8 mouse cellular contexts compared by ENCODE assay signal in genomic region chr8:11550281-11550948, GRCm38 (mm10). TPM values are rescaled to one million over a fixed set of nuclear protein-coding genes. Genes with fewer than 3 reads are reported as not detected.
DNase-seq lines count a peak whose midpoint lies in the region; ATAC-seq and TF ChIP-seq lines count a peak whose summit lies in the region.

TSS of gene Cars2 (minus strand) at chr8:11550783.

- no peak for TF ChIP-seq CTCF in kidney, postnatal 0 days (IDR thresholded peaks at IDR 0.05; ENCODE audit: low read depth)

- H3K4me3 ChIP-seq in erythroblast, embryonic 14.5 days (replicated peaks) = peak within 1 kb of the TSS; percentile 84
- peak within 1 kb of the TSS; percentile 62 for H3K4me3 ChIP-seq in heart, embryonic 12.5 days
- peak within 1 kb of the TSS; percentile 52 for H3K4me3 ChIP-seq in kidney, postnatal 0 days (replicated peaks; ENCODE audit: low read depth, low read length)
- H3K4me3 ChIP-seq in liver, embryonic 11.5 days (ENCODE audit: low read depth, low read length) = peak within 1 kb of the TSS; percentile 81
- H3K4me3 ChIP-seq in stomach, embryonic 14.5 days (ENCODE audit: low read depth, low read length) = peak within 1 kb of the TSS; percentile 69

- peak within 1 kb of the TSS; percentile 65 for H3K27ac ChIP-seq in heart, embryonic 12.5 days (ENCODE audit: poor library complexity, severe bottlenecking)
- peak within 1 kb of the TSS; percentile 80 for H3K27ac ChIP-seq in kidney, postnatal 0 days
- H3K27ac ChIP-seq in liver, embryonic 11.5 days (ENCODE audit: low read depth, low read length) = peak within 1 kb of the TSS; percentile 84
- H3K27ac ChIP-seq in stomach, embryonic 14.5 days (ENCODE audit: low read length) = peak within 1 kb of the TSS; percentile 89

- DNase-seq in B cell, adult 2 months = peak; percentile 94
- peak; percentile 96 for DNase-seq in brain, adult 2 months (ENCODE audit: low read depth, low spot score)
- DNase-seq in kidney, postnatal 0 days (ENCODE audit: low spot score) = peak; percentile 90
- peak; percentile 93 for DNase-seq in liver, embryonic 11.5 days (ENCODE audit: low spot score)
- DNase-seq in naive thymus-derived CD4-positive, alpha-beta T cell, adult 2 months (ENCODE audit: low read depth) = peak; percentile 94

- peak within 1 kb of the TSS; percentile 78 for H3K9ac ChIP-seq in heart, embryonic 12.5 days
- H3K9ac ChIP-seq in kidney, postnatal 0 days (ENCODE audit: low read depth, low read length) = peak within 1 kb of the TSS; percentile 62
- peak within 1 kb of the TSS; percentile 84 for H3K9ac ChIP-seq in liver, embryonic 11.5 days (ENCODE audit: low read depth, low read length)
- H3K9ac ChIP-seq in stomach, embryonic 14.5 days (replicated peaks; ENCODE audit: low read depth, low read length) = peak within 1 kb of the TSS; percentile 71

- ATAC-seq in heart, embryonic 12.5 days (ENCODE audit: insufficient number of reproducible peaks, low FRiP score) = peak; percentile 79
- peak; percentile 68 for ATAC-seq in kidney, postnatal 0 days (replicated peaks; ENCODE audit: low FRiP score, low read depth)
- ATAC-seq in liver, embryonic 11.5 days (replicated peaks; ENCODE audit: low FRiP score) = peak; percentile 82
- peak; percentile 77 for ATAC-seq in stomach, embryonic 14.5 days (ENCODE audit: insufficient number of reproducible peaks, insufficient read depth, low FRiP score, low read depth)

- no peaks in the 10 kb centered on the region for H3K9me3 ChIP-seq in erythroblast, embryonic 14.5 days (ENCODE audit: control insufficient read depth, low read length)
- H3K9me3 ChIP-seq in heart, embryonic 12.5 days (replicated peaks) = no peaks in the 10 kb centered on the region
- H3K9me3 ChIP-seq in kidney, postnatal 0 days (replicated peaks; ENCODE audit: low read length) = no peaks in the 10 kb centered on the region
- no peaks in the 10 kb centered on the region for H3K9me3 ChIP-seq in liver, embryonic 11.5 days (ENCODE audit: control insufficient read depth, low read length)
- H3K9me3 ChIP-seq in stomach, embryonic 14.5 days (ENCODE audit: control insufficient read depth, low read depth, low read length) = no peaks in the 10 kb centered on the region

- peaks cover 18% of the 10 kb centered on the region for H3K36me3 ChIP-seq in erythroblast, embryonic 14.5 days (ENCODE audit: control insufficient read depth)
- peaks cover 13% of the 10 kb centered on the region for H3K36me3 ChIP-seq in heart, embryonic 12.5 days
- H3K36me3 ChIP-seq in kidney, postnatal 0 days (ENCODE audit: insufficient read depth, low read length) = 0 out of 2 replicates have a peak, but pooled peaks cover 3% of the 10 kb centered on the region
- H3K36me3 ChIP-seq in liver, embryonic 11.5 days (ENCODE audit: control insufficient read depth, insufficient read depth, low read length) = peaks cover 5% of the 10 kb centered on the region; the same call in 1 of the 2 replicates
- no peaks in the 10 kb centered on the region; the same call in 1 of the 2 replicates for H3K36me3 ChIP-seq in stomach, embryonic 14.5 days (ENCODE audit: control insufficient read depth, insufficient read depth, low read length)

- peaks cover 52% of the 10 kb centered on the region for H3K4me1 ChIP-seq in erythroblast, embryonic 14.5 days (ENCODE audit: control insufficient read depth)
- peaks cover 18% of the 10 kb centered on the region for H3K4me1 ChIP-seq in heart, embryonic 12.5 days (replicated peaks)
- H3K4me1 ChIP-seq in kidney, postnatal 0 days (replicated peaks; ENCODE audit: insufficient read depth, low read length) = peaks cover 10% of the 10 kb centered on the region; the same call in 1 of the 2 replicates
- H3K4me1 ChIP-seq in liver, embryonic 11.5 days (replicated peaks; ENCODE audit: control insufficient read depth, insufficient read depth, low read length) = peaks cover 13% of the 10 kb centered on the region
- H3K4me1 ChIP-seq in stomach, embryonic 14.5 days (ENCODE audit: control insufficient read depth, insufficient read depth, low read length) = peaks cover 20% of the 10 kb centered on the region; the same call in 1 of the 2 replicates

- under 1% methylated on average over 53 of the region's 53 CpGs for WGBS in heart, embryonic 12.5 days
- under 1% methylated on average over 53 of the region's 53 CpGs for WGBS in kidney, postnatal 0 days
- 0% methylated on average over 53 of the region's 53 CpGs for WGBS in liver, embryonic 11.5 days
- WGBS in stomach, embryonic 14.5 days = under 1% methylated on average over 53 of the region's 53 CpGs

- H3K27me3 ChIP-seq in erythroblast, embryonic 14.5 days (ENCODE audit: control insufficient read depth) = no peaks in the 10 kb centered on the region
- H3K27me3 ChIP-seq in heart, embryonic 12.5 days (replicated peaks) = no peaks in the 10 kb centered on the region
- no peaks in the 10 kb centered on the region for H3K27me3 ChIP-seq in kidney, postnatal 0 days (ENCODE audit: insufficient read depth, low read length)
- no peaks in the 10 kb centered on the region for H3K27me3 ChIP-seq in liver, embryonic 11.5 days (replicated peaks; ENCODE audit: control insufficient read depth, insufficient read depth, low read length)
- no peaks in the 10 kb centered on the region for H3K27me3 ChIP-seq in stomach, embryonic 14.5 days (ENCODE audit: control insufficient read depth, insufficient read depth, low read length)

- H3K4me2 ChIP-seq in heart, embryonic 12.5 days = peak within 1 kb of the TSS; percentile 73
- peak within 1 kb of the TSS; percentile 59 for H3K4me2 ChIP-seq in kidney, postnatal 0 days (ENCODE audit: low read length)
- peak within 1 kb of the TSS; percentile 73 for H3K4me2 ChIP-seq in liver, embryonic 11.5 days
- peak within 1 kb of the TSS; percentile 79 for H3K4me2 ChIP-seq in stomach, embryonic 14.5 days (replicated peaks; ENCODE audit: low read depth, low read length)

RNA-seq across cellular contexts. Expression of gene Cars2, which starts in this region (rescaled TPM):
- 2.0 and 2.3 TPM in 2 replicates for polyA plus RNA-seq in erythroblast, embryonic 14.5 days (2012)
- 22.6 and 28.2 TPM in 2 replicates for polyA plus RNA-seq in heart, embryonic 12.5 days (2016; fragmentation: Nextera tagmentation; extraction: Ambion mirVana)
- 16.7 and 17.0 TPM in 2 replicates for polyA plus RNA-seq in kidney, postnatal 0 days (2015; fragmentation: Nextera tagmentation; extraction: Ambion mirVana)
- 32.4 and 33.1 TPM in 2 replicates for polyA plus RNA-seq in liver, embryonic 11.5 days (2014; fragmentation: Nextera tagmentation; extraction: Ambion mirVana)
- polyA plus RNA-seq in stomach, embryonic 14.5 days (2014; fragmentation: Nextera tagmentation; extraction: Ambion mirVana) = 25.0 and 35.5 TPM in 2 replicates

Comparison
In these comparisons a context has a peak if more than half of its experiments do, and no peak if none do; other contexts are left out.
1. Peak in every context shown above with its lines: DNase-seq, ATAC-seq, H3K4me3 ChIP-seq and H3K27ac ChIP-seq.